Mouse (Mus musculus) kidney, embryonic 15.5 days (tissue): Measurements from ENCODE around the gene Ifitm3. TPM values are rescaled to one million over a fixed set of nuclear protein-coding genes. Genes with fewer than 3 reads are reported as not detected.

Experiments
- ATAC-seq: fragments of 200-750 bp; cut with Nextera tagmentation; replicated peaks from 2 replicates; pipeline ENCODE4 v1.8.0; 2017; ENCODE audit warnings: moderate TSS enrichment; ENCODE audit not compliant: low FRiP score
- H3K27ac ChIP-seq: fragments of 300-500 bp; sonication (generic); 2 replicates; pipeline ENCODE4 v1.5.1; 2015; ENCODE audit warnings: mild to moderate bottlenecking, inconsistent platforms
- H3K27me3 ChIP-seq: fragments of 300-500 bp; sonication (generic); 2 replicates; pipeline ENCODE4 v1.6.1; 2015; ENCODE audit warnings: inconsistent platforms
- H3K36me3 ChIP-seq: fragments of 300-500 bp; sonication (generic); 2 replicates; pipeline ENCODE4 v1.6.1; 2015; ENCODE audit warnings: inconsistent platforms
- H3K4me1 ChIP-seq: fragments of 300-500 bp; sonication (generic); 2 replicates; pipeline ENCODE4 v1.6.1; 2015; ENCODE audit warnings: inconsistent platforms
- H3K4me2 ChIP-seq: fragments of 300-500 bp; sonication (generic); 2 replicates; pipeline ENCODE4 v1.6.1; 2015; ENCODE audit warnings: moderate library complexity, mild to moderate bottlenecking, inconsistent platforms
- H3K4me3 ChIP-seq: fragments of 300-500 bp; sonication (generic); replicated peaks from 2 replicates; pipeline ENCODE4 v1.5.1; 2015; ENCODE audit warnings: mild to moderate bottlenecking, inconsistent platforms
- H3K9ac ChIP-seq: fragments of 300-500 bp; sonication (generic); 2 replicates; pipeline ENCODE4 v1.6.1; 2015; ENCODE audit warnings: mild to moderate bottlenecking, inconsistent platforms
- H3K9me3 ChIP-seq: fragments of 300-500 bp; sonication (generic); replicated peaks from 2 replicates; pipeline ENCODE4 v1.6.1; 2016; ENCODE audit warnings: inconsistent platforms
- WGBS: fragments of 180-500 bp; shearing (Covaris S2); methylation state at CpG from one replicate; pipeline ENCODE4 v1.1.7; 2015; ENCODE audit warnings: mixed read lengths; 5-methylcytosine and 5-hydroxymethylcytosine counted together
- polyA plus RNA-seq: library from polyadenylated mRNA; unstranded; fragments of >200 nt; fragmentation: Nextera tagmentation; extraction: Ambion mirVana; gene quantifications from 2 replicates; pipeline ENCODE4 v1.2.1, GENCODE M21; 2015

Ifitm3 gene
- polyA plus RNA-seq, 1 experiment from 2014 or later = 205 TPM

DNA sequence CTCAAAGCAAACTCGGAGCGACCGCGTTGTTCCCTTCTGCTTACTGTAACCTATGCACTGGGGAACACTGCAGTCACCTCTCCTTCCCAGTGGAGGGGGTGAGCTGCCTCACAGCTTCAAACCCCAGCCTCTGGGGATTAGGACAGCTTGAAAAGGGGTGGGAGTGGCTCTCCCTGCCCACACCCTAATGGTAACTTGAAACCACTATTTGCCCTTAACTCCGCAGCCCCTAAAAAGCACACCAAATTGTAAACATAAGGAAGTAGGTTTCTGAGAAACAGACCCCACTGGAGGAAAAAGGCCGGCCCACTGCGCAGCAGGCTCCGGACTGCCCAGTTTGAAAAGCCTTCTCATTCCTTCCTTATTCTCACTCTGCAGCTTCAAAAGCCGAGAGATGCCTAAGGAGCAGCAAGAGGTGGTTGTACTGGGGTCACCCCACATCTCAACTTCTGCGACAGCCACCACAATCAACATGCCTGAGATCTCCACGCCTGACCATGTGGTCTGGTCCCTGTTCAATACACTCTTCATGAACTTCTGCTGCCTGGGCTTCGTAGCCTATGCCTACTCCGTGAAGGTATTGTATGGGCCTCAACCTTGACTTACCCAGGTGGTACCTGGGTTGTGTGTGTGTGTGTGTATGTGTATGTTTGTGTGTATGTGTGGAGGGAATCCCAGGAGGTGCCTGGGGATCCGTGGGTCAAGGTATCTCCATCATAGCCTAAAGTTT, 42.5 kb downstream of the Ifitm3 start:
- Histone ChIP-seq H3K27ac (peak overlapping the region; percentile 70), H3K36me3 (no peaks in the 10 kb centered on the region), H3K4me2 (peak overlapping the region; percentile 46), H3K27me3 (no peaks in the 10 kb centered on the region), H3K4me1 (peaks cover 40% of the 10 kb centered on the region), H3K9me3 (no peaks in the 10 kb centered on the region), H3K4me3 (peak overlapping the region; percentile 21), H3K9ac (no peak overlapping the region)
- ATAC-seq = peak; percentile 74
- 9% methylated on average over 14 of the region's 14 CpGs for WGBS

DNA sequence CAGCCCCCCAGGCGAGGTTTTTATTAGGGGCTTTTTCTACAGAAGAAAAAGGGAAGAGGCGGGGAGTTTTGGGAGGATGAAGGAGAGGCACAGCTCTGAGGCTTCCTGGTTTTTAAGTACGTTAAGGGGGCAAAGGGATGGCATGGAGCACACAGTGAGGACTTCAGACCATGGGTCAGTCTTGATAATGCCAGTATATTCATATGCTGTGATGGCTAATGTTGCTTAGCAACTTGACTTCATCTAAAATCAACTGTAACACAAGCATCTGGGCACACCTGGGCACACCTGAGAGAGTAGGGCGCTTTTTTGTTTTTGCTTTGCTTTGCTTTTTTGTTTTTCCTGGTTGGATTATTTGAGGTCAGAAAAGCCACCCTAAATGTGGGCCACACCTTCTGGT, 43.6 kb downstream of the Ifitm3 start, which contains the start of gene Ifitm1:
Ifitm1 (plus strand) TSS at position 301 of the 400 bp plus-strand sequence.
- Histone ChIP-seq H3K9ac (no peak within 1 kb of the TSS), H3K4me1 (peaks cover 39% of the 10 kb centered on the region), H3K36me3 (no peaks in the 10 kb centered on the region), H3K9me3 (no peaks in the 10 kb centered on the region), H3K4me2 (peak within 1 kb of the TSS; percentile 46), H3K27me3 (no peaks in the 10 kb centered on the region), H3K4me3 (peak within 1 kb of the TSS; percentile 21), H3K27ac (peak within 1 kb of the TSS; percentile 70)
- no peak for ATAC-seq
- WGBS = 86% methylated on average over 4 of the region's 4 CpGs

- no peak for ATAC-seq
- Histone ChIP-seq H3K4me2 (no peak overlapping the region), H3K4me3 (no peak overlapping the region), H3K36me3 (no peaks in the 10 kb centered on the region), H3K27ac (no peak overlapping the region), H3K9ac (no peak overlapping the region), H3K27me3 (no peaks in the 10 kb centered on the region), H3K9me3 (no peaks in the 10 kb centered on the region), H3K4me1 (peaks cover 15% of the 10 kb centered on the region)
- WGBS = 79% methylated on average over 2 of the region's 2 CpGs
Measured at GRCm38 (mm10) chr7:140962733-140963132, 47.8 kb downstream of the Ifitm3 start.

DNA sequence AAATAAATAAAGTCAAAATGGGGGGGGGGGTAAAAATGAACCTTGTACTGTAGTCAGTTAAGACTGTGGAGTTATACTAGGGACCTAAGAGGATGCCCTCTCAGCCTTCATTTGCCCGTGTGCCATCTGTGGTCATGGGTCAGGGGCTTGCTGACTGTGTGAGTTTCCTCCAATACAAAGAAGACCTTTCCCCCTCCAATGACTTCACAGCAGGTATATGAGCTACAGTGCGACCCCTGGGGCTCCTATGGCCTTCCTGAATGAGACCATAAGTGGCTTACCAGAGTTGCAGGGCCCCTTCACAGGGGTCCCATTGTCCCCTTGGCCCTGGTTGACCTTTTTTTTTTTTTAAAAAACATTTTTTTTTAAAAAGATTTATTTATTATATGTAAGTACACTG, 49.2 kb downstream of the Ifitm3 start:
- WGBS = 73% methylated on average over 2 of the region's 2 CpGs

GRCm38 (mm10) chr7:140960026-140960425, 50.5 kb downstream of the Ifitm3 start:
- Histone ChIP-seq H3K9ac (no peak overlapping the region), H3K4me2 (no peak overlapping the region), H3K27ac (0 out of 2 replicates have a peak overlapping the region, but pooled peaks have one; percentile 0), H3K27me3 (no peaks in the 10 kb centered on the region), H3K4me1 (peaks cover 26% of the 10 kb centered on the region), H3K4me3 (no peak overlapping the region), H3K9me3 (no peaks in the 10 kb centered on the region), H3K36me3 (no peaks in the 10 kb centered on the region)
- no peak for ATAC-seq
- 73% methylated on average over 5 of the region's 5 CpGs for WGBS

More for the DNA sequence above, 49.2 kb downstream of the Ifitm3 start:
- no peak overlapping the region for H3K4me2 ChIP-seq
- no peak overlapping the region for H3K4me3 ChIP-seq
- no peaks in the 10 kb centered on the region for H3K9me3 ChIP-seq
- no peaks in the 10 kb centered on the region for H3K36me3 ChIP-seq
- peaks cover 15% of the 10 kb centered on the region for H3K4me1 ChIP-seq
- no peak for ATAC-seq
- no peak overlapping the region for H3K9ac ChIP-seq
- H3K27ac ChIP-seq = no peak overlapping the region
- no peaks in the 10 kb centered on the region for H3K27me3 ChIP-seq

Other genes with a start within 250 kb of the Ifitm3 start
- gene Cyp2e1, start 247.0 kb downstream of the Ifitm3 start, polyA plus RNA-seq = 0.42 and 0.49 TPM in 2 replicates
- gene Syce1, start 222.9 kb downstream of the Ifitm3 start, polyA plus RNA-seq = 0.10 and 0.22 TPM in 2 replicates
- 1.7 and 1.8 TPM in 2 replicates for gene Zfp941, start 188.6 kb downstream of the Ifitm3 start, polyA plus RNA-seq
- gene Urah, start 175.8 kb downstream of the Ifitm3 start, polyA plus RNA-seq = 0.62 and 0.82 TPM in 2 replicates
- gene Scgb1c1, start 165.2 kb downstream of the Ifitm3 start, polyA plus RNA-seq = not detected in 2 replicates
- 0.12 TPM in 1 of 2 replicates, not detected in the other for gene Odf3, start 163.0 kb downstream of the Ifitm3 start, polyA plus RNA-seq
- not detected in 2 replicates for gene Gm45785, start 154.4 kb downstream of the Ifitm3 start, polyA plus RNA-seq
- 54.8 and 59.7 TPM in 2 replicates for gene Ric8a, start 153.8 kb downstream of the Ifitm3 start, polyA plus RNA-seq
- gene Bet1l, start 153.2 kb downstream of the Ifitm3 start, polyA plus RNA-seq = 35.9 and 37.2 TPM in 2 replicates
- gene Psmd13, start 128.8 kb downstream of the Ifitm3 start, polyA plus RNA-seq = 241 and 246 TPM in 2 replicates
- gene Sirt3, start 128.5 kb downstream of the Ifitm3 start, polyA plus RNA-seq = 32.5 and 36.3 TPM in 2 replicates
- 3.9 and 4.8 TPM in 2 replicates for gene Cox8b, start 110.3 kb downstream of the Ifitm3 start, polyA plus RNA-seq
- gene Nlrp6, start 89.9 kb downstream of the Ifitm3 start, polyA plus RNA-seq = 1.1 and 1.2 TPM in 2 replicates
- 19.5 and 23.5 TPM in 2 replicates for gene Pgghg, start 69.4 kb downstream of the Ifitm3 start, polyA plus RNA-seq
- 4.3 and 21.7 TPM in 2 replicates for gene Ifitm5, start 60.5 kb downstream of the Ifitm3 start, polyA plus RNA-seq
- gene Gm45717, start 54.8 kb downstream of the Ifitm3 start, polyA plus RNA-seq = 0.39 TPM in 1 of 2 replicates, not detected in the other
- 897 and 954 TPM in 2 replicates for gene Ifitm2, start 54.8 kb downstream of the Ifitm3 start, polyA plus RNA-seq
- 55.2 and 59.7 TPM in 2 replicates for gene Ifitm1, start 43.5 kb downstream of the Ifitm3 start, polyA plus RNA-seq
- gene Ifitm6, start 7.2 kb upstream of the Ifitm3 start, polyA plus RNA-seq = 1.3 and 2.2 TPM in 2 replicates
- not detected in 2 replicates for gene Gm17387, start 18.4 kb upstream of the Ifitm3 start, polyA plus RNA-seq
- gene B4galnt4, start 50.3 kb upstream of the Ifitm3 start, polyA plus RNA-seq = 12.4 and 15.4 TPM in 2 replicates
- 7.8 and 7.9 TPM in 2 replicates for gene Pkp3, start 67.4 kb upstream of the Ifitm3 start, polyA plus RNA-seq
- 20.8 and 24.7 TPM in 2 replicates for gene Sigirr, start 89.8 kb upstream of the Ifitm3 start, polyA plus RNA-seq
- 6.0 TPM in 2 replicates for gene Ano9, start 107.0 kb upstream of the Ifitm3 start, polyA plus RNA-seq
- 79.9 and 83.4 TPM in 2 replicates for gene Ptdss2, start 111.6 kb upstream of the Ifitm3 start, polyA plus RNA-seq
- gene Rnh1, start 162.1 kb upstream of the Ifitm3 start, polyA plus RNA-seq = 115 and 122 TPM in 2 replicates
- 92.1 and 98.0 TPM in 2 replicates for gene Hras, start 183.2 kb upstream of the Ifitm3 start, polyA plus RNA-seq
- 10.3 and 13.9 TPM in 2 replicates for gene Lrrc56, start 183.4 kb upstream of the Ifitm3 start, polyA plus RNA-seq
- 3.4 and 3.5 TPM in 2 replicates for gene Lmntd2, start 203.3 kb upstream of the Ifitm3 start, polyA plus RNA-seq
- gene Rassf7, start 205.1 kb upstream of the Ifitm3 start, polyA plus RNA-seq = 57.5 and 66.9 TPM in 2 replicates
- 73.1 and 78.3 TPM in 2 replicates for gene Phrf1, start 218.0 kb upstream of the Ifitm3 start, polyA plus RNA-seq